Mouse (Mus musculus): Measurements from ENCODE around the gene Clpb. TPM values are rescaled to one million over a fixed set of nuclear protein-coding genes. Genes with fewer than 3 reads are reported as not detected.
A peak's percentile ranks its signal among the peaks of the same experiment; 100 is the strongest.

Gene Clpb
- total RNA-seq, 2 experiments from 2014 or later: 76.3 to 88.0 TPM

- DNase-seq: peak in 1 of 2 experiments; percentile 39
These were observed 61.6 kb downstream of the Clpb start for GRCm38 (mm10) chr7:101725081-101725480.

- DNase-seq: no peak
These were observed 63.5 kb downstream of the Clpb start for GRCm38 (mm10) chr7:101726980-101727379.

- DNase-seq: no peak
These were observed 68.7 kb downstream of the Clpb start for GRCm38 (mm10) chr7:101732096-101732495.

- DNase-seq: no peak
These were observed 69.6 kb downstream of the Clpb start for GRCm38 (mm10) chr7:101733042-101733441.

DNA sequence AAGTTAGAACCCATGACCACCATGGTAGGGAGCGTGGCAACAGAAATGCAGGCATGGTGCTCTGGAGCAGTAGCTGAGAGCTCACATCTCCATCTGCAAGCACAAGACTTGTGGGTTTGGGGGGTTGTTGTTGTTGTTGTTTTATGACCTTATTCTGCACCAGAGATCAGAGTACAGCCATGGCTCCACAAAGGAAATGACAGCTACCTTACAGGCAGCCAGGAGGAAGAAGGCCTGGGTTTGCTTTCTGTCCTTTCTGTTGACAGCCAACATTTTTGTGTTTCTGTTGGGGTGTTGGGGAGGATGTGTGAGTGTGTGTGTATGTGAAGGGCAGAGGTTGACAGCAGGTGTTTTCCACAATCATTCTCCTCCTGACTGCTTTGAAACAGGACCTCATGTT, 71.9 kb downstream of the Clpb start:
- no peak for DNase-seq

DNA sequence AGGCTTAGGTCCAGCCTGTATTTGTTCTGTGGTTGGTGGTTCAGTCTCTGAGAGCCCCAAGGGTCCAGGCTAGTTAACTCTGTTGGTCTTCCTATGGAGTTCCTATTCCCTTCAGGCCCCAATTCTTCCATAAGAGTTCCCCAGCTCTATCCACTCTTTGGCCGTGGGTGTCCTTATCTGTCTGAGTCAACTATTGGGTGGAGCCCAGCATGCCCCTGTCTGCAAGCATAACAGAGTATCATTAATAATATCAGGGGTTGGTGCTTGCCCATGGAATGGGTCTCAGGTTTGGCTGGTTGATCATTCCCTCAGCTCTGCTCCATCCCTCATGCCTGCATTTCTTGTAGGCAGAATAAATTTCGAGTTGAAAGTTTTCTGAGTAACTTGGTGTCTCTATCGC, 74.3 kb downstream of the Clpb start:
- no peak for DNase-seq

DNA sequence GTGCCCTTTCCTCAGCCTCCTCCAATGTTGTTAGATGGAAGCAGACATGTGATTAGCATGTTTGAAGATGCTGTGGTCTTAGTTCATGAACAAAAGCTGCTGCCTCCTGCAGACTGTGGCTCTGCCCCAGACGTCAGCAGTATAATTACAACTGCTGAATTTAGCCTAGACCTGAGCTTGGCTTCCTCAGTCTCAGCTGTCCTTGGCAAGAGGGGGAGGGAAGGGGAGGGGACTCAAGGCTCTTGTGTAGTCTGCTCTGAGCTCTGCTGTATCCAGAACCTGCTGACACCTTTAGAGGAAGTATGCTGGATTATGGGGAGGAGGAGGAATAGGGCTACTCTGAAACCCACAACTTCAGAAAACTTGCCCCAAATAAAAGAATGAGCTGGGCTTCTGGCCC, 76.2 kb downstream of the Clpb start:
- DNase-seq: peak; percentile 9 to 11

DNA sequence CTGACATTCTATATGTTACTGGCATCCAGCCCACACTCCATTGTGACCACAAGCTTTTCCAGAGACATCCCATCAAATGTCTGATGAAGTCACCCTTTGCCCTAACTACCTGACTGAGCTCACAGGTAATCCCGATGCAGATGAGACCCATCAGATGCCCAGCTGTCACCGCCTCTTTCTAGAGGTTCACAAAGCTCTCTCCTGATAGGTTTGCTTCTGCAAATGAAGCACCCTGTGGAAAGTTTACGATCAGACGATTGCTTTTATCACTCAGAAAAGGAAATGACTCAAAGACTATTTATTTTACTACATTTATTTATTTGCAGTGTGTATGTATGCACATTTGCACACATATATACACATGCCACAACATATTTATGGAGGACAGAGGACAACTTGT, 80.1 kb downstream of the Clpb start:
- no peak for DNase-seq

DNA sequence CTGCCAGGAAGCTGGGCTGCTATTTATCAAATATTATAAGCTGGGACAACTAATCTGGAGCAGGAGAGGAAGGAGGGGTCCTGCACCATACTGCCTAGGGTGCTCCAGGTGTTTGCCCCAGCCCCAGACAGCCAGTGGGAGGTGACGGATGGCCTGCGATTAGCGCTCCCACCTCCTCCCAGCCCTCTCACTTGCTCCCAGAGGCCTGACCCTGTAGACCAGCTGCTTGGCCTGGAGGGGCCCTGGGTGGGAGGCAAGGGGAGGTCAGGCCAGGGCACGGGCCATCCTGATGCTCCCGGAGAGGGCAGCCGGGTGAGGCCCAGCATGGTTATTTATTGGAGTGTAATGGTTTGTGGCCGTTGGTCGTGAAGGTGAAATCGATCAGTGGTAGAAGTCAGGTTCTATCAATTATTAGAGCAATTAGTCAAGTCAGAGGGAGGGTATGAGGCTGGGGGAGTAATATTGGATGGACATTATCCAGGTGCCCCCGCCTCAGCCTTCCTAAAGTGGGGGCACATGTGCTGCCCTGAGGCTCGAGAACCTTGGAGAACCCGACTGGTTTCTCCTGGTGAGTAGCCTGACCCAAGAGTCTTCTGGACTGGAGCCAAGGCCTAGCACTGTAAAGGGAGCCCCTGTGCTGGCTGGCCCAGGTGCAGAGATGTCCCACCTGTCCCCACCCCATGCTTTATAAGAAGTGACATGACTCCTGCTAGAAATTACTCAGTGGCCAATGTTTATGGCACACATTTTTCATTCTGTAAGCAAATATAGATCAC, 83.3 kb downstream of the Clpb start:
- no peak for DNase-seq

DNA sequence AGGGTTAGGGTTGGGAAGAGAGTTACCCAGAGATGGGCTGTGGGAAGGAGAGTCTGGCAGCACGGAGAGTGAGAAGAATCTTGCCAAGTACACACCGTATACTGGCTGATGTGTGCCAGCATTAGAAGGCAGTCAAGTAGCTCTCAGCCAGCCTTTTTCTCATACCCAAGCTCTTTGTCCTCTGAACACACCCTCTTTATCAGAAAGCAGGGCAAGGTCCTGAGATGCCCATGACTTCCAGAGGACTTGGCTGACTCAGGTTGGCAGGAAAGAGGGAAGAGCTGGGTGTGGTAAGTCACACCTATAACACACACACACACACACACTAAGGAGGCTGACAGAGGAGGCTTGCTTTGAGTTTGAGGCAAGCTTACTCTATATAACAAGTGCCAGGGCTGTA, 86.8 kb downstream of the Clpb start:
- DNase-seq: no peak

DNA sequence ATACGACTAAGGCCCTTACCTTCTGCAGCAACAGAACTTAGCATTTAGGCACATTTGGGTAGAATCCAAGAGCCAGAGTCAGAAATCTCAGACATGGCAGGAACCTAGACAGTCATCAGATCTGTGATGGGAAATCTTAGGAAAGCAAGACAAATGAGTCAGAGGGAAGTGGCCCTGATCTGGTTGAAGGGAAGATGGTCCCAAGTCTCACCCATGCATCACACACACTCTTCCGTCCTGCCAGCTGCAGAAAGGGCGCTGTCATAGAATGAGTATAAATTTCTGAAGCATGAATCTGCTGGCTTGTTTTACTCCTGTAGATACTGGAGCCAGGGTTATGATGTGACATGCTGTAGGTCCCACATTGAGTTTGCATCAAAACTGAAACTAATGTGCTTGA, 88.9 kb downstream of the Clpb start:
- no peak for DNase-seq

DNA sequence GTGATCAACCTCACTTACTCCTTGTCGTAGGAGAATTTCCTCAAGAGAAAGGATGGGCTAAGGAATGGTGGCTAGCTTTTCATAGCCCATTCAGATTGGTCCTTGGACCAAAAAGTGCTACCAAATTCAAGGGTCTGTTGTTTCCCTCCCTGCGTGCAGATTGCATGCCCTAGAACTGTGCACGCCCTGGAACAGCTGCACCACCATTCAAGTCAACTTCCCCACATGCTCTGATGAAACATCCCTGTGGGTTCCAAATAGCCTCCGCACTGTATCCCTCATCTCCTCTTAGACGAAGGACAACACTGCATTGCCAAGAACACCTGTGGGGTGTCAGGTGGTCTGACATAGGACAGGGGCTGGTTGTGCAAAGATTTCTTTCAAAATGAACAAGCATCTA, 90.1 kb downstream of the Clpb start:
- no peak for DNase-seq

- no peak for DNase-seq
These were observed 91.0 kb downstream of the Clpb start for GRCm38 (mm10) chr7:101754416-101754815.

DNA sequence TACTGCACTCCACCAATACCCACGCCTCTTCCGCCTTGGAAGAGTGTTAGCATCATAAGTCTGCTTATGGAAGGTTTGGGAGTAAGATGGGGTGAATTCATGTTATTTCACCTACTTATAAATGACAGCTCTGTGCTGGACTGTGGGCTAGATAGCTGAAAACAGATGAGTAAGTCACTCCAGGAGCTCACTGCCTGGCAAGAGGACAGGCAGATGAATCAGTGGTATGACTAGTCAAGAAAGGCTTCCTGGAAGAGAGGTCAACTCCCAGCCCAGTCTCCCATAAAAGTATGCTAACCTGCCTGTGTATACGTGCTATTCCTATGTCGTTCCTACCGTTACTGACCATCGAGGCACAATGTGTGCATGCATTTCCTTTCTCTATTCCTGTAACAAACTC, 91.9 kb downstream of the Clpb start:
- no peak for DNase-seq

DNA sequence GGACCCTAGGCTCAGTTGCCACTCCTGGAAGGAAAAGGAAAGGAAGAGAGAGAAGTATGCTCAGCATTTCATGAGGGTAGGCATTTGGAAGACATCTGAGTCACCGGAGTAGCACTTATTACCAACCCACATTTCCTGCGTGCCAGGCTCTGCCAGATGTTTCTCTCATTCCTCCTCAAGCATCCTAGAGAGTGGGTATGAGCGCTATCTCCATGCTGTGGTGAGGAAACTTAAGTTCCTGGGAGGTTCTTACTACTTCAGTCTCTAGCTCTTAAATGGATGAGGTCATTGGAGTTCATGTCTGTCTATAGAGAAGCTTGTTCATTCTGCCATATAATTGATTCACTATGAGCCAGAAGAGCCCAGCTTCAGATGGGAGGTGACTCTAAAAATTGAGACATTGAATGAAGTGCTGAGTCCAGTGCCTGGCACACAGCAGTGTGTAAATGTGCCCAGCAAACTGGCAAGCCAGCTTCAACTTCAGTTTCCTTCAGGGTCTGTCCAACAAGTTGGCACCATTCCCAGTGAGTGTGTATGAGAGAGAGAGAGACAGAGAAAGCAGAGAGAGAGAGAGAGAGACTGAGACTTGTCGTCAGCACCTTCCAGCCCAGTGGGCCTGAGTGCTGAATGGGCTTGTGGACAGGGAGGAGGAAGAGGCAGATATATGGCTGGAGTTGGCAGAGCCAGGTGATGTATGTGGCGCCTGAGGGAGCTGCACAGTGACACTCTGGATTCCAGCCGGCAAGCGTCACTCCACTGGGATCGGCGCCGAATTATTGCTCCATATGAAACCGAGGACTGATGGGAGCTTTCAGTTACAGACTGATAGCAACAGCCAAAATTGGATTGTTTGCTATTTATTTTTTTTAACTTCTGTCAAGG, 98.7 kb downstream of the Clpb start:
- DNase-seq: peak in 1 of 2 experiments; percentile 14

- peak; percentile 46 to 59 for DNase-seq
These were observed 104.0 kb downstream of the Clpb start for GRCm38 (mm10) chr7:101767335-101767907.

DNA sequence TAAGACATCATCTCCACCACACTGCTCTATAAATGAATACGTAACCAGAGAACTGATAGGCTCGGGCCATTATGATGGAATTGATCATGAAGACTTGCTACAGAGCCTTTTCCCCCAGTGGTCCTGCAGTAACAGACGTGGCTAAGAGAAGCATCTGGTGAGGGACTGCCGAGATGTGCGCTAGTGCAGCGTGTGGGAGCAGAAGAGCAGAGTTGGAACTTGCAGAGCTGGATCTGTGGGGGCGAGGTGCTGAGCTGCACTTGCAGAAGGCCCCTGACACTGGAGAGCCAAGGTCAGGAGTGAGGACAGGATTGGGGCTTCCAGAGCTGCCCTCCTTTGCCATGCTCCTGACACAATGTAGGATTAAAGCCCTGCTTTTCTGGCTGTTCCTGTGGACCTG, 106.6 kb downstream of the Clpb start:
- DNase-seq: no peak

DNA sequence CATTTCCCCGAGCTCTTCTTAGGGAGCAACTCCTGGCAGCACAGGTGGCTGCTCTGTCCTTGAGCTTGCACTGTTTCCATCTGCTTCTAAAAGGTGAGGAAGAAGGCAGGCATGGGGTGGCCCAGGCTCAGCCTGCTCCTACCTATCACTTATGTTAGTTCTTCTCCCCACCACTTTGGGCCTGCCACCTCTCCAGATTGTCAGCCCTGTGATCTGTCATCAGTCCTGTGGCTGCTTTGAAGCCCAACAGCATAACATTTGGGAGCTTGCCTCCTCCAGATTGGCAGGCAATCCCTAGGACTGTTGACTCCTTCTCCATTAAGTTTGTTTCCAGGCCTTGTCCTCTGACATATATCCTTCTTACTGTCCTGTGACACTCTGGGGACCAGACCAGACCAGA, 108.2 kb downstream of the Clpb start:
- DNase-seq: peak; percentile 23 to 27

DNA sequence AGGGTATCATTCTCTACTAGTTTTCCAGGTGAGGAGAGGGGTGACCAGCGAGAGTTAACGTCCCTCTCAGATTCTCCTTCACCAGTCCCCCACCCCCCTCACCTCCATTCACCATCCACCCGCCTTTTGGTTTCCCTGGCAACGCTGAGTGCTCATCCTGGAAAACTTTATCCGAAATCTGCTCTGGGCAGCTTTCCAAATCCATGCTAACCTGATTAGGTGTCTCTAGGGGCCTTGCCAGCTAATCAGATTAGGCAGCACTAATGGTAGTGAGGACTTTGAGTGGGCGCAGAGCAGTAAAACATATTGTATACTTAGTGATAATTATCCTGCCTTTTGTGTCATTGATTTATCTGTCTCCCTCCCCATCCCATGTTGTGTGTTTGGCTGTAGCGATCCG, 109.3 kb downstream of the Clpb start:
- no peak for DNase-seq

- DNase-seq: no peak
These were observed 113.6 kb downstream of the Clpb start for GRCm38 (mm10) chr7:101777053-101777452.

- DNase-seq: no peak
These were observed 154.5 kb downstream of the Clpb start, which contains the start of gene Phox2a for GRCm38 (mm10) chr7:101817861-101818401. Gene Phox2a, plus strand, starts transcription at chr7:101818313.

DNA sequence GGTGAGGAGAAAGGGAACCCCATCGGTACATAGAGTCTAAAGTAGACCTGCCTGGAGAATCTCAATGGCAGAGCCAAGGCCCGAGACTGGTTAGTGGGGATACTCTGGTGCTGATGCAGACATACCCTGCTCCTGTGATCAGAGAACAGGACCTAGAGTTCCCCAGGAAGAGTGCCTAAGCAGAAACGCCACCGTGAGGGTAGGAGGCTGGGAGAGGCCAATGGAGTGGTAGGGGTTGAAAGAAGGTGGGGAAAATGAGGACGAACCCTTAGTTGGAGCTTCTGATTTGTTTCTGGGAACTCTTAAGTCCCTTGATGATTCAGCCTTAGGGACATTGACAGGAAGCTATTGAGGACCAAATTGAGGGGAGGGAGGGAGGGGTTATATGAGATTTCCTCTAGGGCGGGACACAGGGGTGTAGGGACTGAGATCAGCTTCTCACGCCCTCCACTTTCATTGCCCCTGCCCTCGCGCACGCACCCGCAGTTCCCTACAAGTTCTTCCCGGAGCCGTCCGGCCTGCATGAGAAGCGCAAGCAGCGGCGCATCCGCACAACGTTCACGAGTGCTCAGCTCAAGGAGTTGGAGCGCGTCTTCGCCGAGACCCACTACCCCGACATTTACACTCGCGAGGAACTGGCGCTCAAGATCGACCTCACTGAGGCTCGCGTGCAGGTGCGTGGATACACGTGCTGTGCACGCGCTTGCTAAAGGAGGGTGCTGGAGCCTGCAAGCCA, 157.0 kb downstream of the Clpb start:
- DNase-seq: no peak
